Mouse (Mus musculus): ENCODE results near the gene Birc2.

DNA sequence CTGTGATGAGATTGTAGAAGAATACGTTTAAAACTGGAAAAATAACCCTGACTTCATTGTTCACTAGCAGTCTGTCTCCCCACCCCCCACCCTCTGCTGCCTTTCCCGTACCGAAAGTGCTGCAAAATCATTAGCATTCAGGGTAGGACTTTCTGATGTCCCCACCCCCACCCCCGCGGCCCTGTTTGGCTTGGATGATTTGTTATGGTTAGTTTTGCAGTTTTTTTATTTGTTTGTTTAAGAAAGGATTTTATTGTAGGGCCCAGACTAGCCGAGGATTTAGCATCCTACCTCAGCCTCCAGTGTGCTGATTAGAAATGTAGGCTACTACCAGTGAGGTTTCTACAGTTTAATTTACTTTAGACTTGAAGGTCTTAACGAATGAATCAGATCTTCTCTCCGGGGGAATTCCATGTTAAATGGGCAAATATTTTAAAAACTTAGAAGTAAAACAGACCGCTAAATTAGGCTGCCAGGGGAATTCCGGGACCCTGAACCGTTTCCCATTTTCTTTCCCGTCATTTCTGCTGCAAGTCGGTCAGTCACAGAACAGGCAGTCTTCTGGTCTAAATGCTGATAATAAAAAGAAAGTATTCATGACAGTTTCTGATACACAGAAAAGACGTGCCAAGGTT, 1.1 kb upstream of the Birc2 start:
- TF ChIP-seq POLR2A (IDR thresholded peaks at IDR 0.05; ENCODE audit: insufficient read depth, low read depth, low read length): no peak
- TF ChIP-seq CTCF (IDR thresholded peaks at IDR 0.05): no peak
- TF ChIP-seq EP300 (IDR thresholded peaks at IDR 0.05; ENCODE audit: insufficient read depth, low read depth, low read length): no peak

All from heart, adult 2 months (tissue).